Mouse (Mus musculus): Measurements from ENCODE around the gene Prox1. TPM values are rescaled to one million over a fixed set of nuclear protein-coding genes. Genes with fewer than 3 reads are reported as not detected.

Gene Prox1
- polyA plus RNA-seq, 1 experiment from 2014 or later: 8.3 TPM

DNA sequence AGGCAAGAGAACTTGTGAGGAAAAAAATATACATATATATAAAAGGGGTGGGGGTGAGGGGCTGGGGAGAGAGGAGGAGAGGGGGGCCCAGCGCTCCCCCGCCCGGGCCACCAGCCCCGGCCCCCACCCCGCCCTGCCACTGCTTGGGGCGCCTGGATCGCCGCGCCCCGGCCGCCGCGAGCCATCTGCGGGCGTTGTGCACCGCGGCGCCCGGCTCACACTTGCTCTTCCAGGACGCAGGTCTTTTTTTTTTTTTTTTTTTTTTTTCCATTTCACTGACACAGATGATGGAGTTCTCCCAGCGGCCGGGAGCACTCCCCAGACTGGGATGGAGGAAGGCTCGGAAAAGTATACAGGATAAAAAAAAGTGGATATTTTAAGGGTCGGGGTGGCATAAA is 304 bp upstream of the Prox1 start:
- peak overlapping the region; percentile 83 for H3K9ac ChIP-seq (ENCODE audit: low read length)
- peaks cover 35% of the 10 kb centered on the region for H3K27me3 ChIP-seq (ENCODE audit: control insufficient read depth, insufficient read depth, low read length)
- peak overlapping the region; percentile 57 for H3K4me3 ChIP-seq (ENCODE audit: low read depth, low read length)
- peak; percentile 56 for ATAC-seq (ENCODE audit: low FRiP score)
- H3K9me3 ChIP-seq (ENCODE audit: control insufficient read depth, low read length): no peaks in the 10 kb centered on the region
- peak overlapping the region; percentile 83 for H3K27ac ChIP-seq (ENCODE audit: low read depth, low read length)
- H3K36me3 ChIP-seq (ENCODE audit: control insufficient read depth, insufficient read depth, low read length): no peaks in the 10 kb centered on the region
- peak overlapping the region; percentile 87 for H3K4me2 ChIP-seq
- no peak for DNase-seq (ENCODE audit: low spot score, missing footprints)
- WGBS: 1% methylated on average over 22 of the region's 24 CpGs
- peaks cover 38% of the 10 kb centered on the region for H3K4me1 ChIP-seq (ENCODE audit: control insufficient read depth, insufficient read depth, low read length)

GRCm38 (mm10) chr1:190168761-190169671 is 1.5 kb downstream of the Prox1 start:
- H3K9ac ChIP-seq (ENCODE audit: low read length): peak overlapping the region; percentile 83
- H3K36me3 ChIP-seq (ENCODE audit: control insufficient read depth, insufficient read depth, low read length): no peaks in the 10 kb centered on the region
- H3K4me3 ChIP-seq (ENCODE audit: low read depth, low read length): peak overlapping the region; percentile 57
- peak overlapping the region; percentile 87 for H3K4me2 ChIP-seq
- no peaks in the 10 kb centered on the region for H3K9me3 ChIP-seq (ENCODE audit: control insufficient read depth, low read length)
- DNase-seq (ENCODE audit: low spot score, missing footprints) (peak; percentile 97), ATAC-seq (ENCODE audit: low FRiP score) (peak; percentile 49)
- WGBS: under 1% methylated on average over 51 of the region's 51 CpGs
- peaks cover 25% of the 10 kb centered on the region for H3K27me3 ChIP-seq (ENCODE audit: control insufficient read depth, insufficient read depth, low read length)
- H3K27ac ChIP-seq (ENCODE audit: low read depth, low read length): peak overlapping the region; percentile 83
- H3K4me1 ChIP-seq (ENCODE audit: control insufficient read depth, insufficient read depth, low read length): peaks cover 27% of the 10 kb centered on the region

GRCm38 (mm10) chr1:190168115-190168514 is 2.4 kb downstream of the Prox1 start:
- WGBS: 3% methylated on average over 4 of the region's 4 CpGs
- H3K9ac ChIP-seq (ENCODE audit: low read length): peak overlapping the region; percentile 83
- peak overlapping the region; percentile 87 for H3K4me2 ChIP-seq
- ATAC-seq (ENCODE audit: low FRiP score) (no peak), DNase-seq (ENCODE audit: low spot score, missing footprints) (no peak)
- H3K27ac ChIP-seq (ENCODE audit: low read depth, low read length): no peak overlapping the region
- peaks cover 18% of the 10 kb centered on the region for H3K27me3 ChIP-seq (ENCODE audit: control insufficient read depth, insufficient read depth, low read length)
- H3K4me3 ChIP-seq (ENCODE audit: low read depth, low read length): peak overlapping the region; percentile 57
- no peaks in the 10 kb centered on the region for H3K36me3 ChIP-seq (ENCODE audit: control insufficient read depth, insufficient read depth, low read length)
- no peaks in the 10 kb centered on the region for H3K9me3 ChIP-seq (ENCODE audit: control insufficient read depth, low read length)
- peaks cover 20% of the 10 kb centered on the region for H3K4me1 ChIP-seq (ENCODE audit: control insufficient read depth, insufficient read depth, low read length)

GRCm38 (mm10) chr1:190167609-190168008 is 2.9 kb downstream of the Prox1 start:
- peaks cover 12% of the 10 kb centered on the region for H3K27me3 ChIP-seq (ENCODE audit: control insufficient read depth, insufficient read depth, low read length)
- H3K27ac ChIP-seq (ENCODE audit: low read depth, low read length): no peak overlapping the region
- DNase-seq (ENCODE audit: low spot score, missing footprints) (no peak), ATAC-seq (ENCODE audit: low FRiP score) (no peak)
- WGBS: 4% methylated on average over 1 of the region's 1 CpGs
- peak overlapping the region; percentile 87 for H3K4me2 ChIP-seq
- no peak overlapping the region for H3K4me3 ChIP-seq (ENCODE audit: low read depth, low read length)
- H3K36me3 ChIP-seq (ENCODE audit: control insufficient read depth, insufficient read depth, low read length): no peaks in the 10 kb centered on the region
- peaks cover 15% of the 10 kb centered on the region for H3K4me1 ChIP-seq (ENCODE audit: control insufficient read depth, insufficient read depth, low read length)
- no peak overlapping the region for H3K9ac ChIP-seq (ENCODE audit: low read length)
- H3K9me3 ChIP-seq (ENCODE audit: control insufficient read depth, low read length): no peaks in the 10 kb centered on the region

- 15% methylated on average over 4 of the region's 4 CpGs for WGBS
- ATAC-seq (ENCODE audit: low FRiP score) (no peak), DNase-seq (ENCODE audit: low spot score, missing footprints) (no peak)
- Histone ChIP-seq H3K36me3 (ENCODE audit: control insufficient read depth, insufficient read depth, low read length) (0 out of 2 replicates have a peak, but pooled peaks cover under 1% of the 10 kb centered on the region), H3K4me1 (ENCODE audit: control insufficient read depth, insufficient read depth, low read length) (peaks cover 11% of the 10 kb centered on the region), H3K4me3 (ENCODE audit: low read depth, low read length) (no peak overlapping the region), H3K27me3 (ENCODE audit: control insufficient read depth, insufficient read depth, low read length) (no peaks in the 10 kb centered on the region; the same call in 1 of the 2 replicates), H3K9me3 (ENCODE audit: control insufficient read depth, low read length) (no peaks in the 10 kb centered on the region), H3K9ac (ENCODE audit: low read length) (no peak overlapping the region), H3K27ac (ENCODE audit: low read depth, low read length) (no peak overlapping the region), H3K4me2 (no peak overlapping the region)
Measured at GRCm38 (mm10) chr1:190165511-190165910, 5.0 kb downstream of the Prox1 start.

DNA sequence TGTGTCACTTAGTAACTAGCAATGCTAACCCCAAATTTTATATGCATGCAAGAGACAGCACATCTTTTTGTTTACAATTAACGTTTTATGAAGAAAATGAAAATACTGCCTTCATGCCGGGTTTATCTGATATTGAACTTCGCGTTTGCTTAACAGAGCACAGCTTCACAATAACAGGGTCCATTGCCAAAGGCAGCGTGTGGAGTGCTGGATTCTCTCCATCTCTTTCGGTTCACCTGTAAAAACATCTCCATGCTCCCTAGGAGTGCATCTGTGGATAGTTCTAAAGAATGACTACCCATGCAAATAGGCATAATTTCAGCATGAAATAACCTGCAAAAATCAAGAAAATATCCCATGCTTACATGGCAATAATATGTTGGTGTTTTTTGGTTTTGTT is 7.0 kb downstream of the Prox1 start:
- no peak overlapping the region for H3K9ac ChIP-seq (ENCODE audit: low read length)

DNA sequence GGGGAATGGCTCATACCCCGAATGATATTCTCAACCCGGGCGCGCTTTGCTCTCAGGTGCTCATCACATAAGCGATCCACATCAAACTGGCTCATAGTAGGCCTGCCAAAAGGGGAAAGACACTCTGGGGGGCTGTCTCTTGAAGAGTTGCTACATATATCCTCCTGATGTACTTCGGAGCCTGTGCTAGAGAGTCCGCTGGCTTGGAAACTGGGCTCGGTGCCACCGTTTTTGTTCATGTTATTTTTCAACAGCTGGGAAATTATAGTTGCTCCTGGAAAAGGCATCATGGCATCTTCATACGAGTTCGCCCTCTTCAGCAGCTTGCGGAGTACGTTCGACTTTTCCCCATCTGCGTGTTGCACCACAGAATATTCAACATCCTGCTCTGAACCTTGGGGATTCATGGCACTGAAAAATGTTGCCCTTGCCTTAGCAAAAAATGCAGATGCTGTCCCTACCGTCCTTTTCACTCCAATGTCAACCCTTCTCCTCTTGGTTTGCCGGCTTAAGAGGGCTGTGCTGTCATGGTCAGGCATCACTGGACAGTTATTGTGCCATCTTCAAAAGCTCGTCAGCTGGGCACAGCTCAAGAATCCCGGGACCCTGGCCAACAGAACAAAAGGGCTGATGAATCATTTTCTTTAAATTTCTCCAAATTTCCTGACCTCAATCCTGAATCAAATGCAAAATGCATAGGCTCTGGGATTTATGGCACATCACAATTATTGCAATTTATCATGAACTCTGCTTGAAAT is 8.6 kb downstream of the Prox1 start:
- Histone ChIP-seq H3K9me3 (ENCODE audit: control insufficient read depth, low read length) (no peaks in the 10 kb centered on the region), H3K4me3 (ENCODE audit: low read depth, low read length) (no peak overlapping the region), H3K36me3 (ENCODE audit: control insufficient read depth, insufficient read depth, low read length) (0 out of 2 replicates have a peak, but pooled peaks cover 2% of the 10 kb centered on the region), H3K27ac (ENCODE audit: low read depth, low read length) (no peak overlapping the region), H3K4me2 (no peak overlapping the region), H3K4me1 (ENCODE audit: control insufficient read depth, insufficient read depth, low read length) (peaks cover 18% of the 10 kb centered on the region), H3K9ac (ENCODE audit: low read length) (no peak overlapping the region), H3K27me3 (ENCODE audit: control insufficient read depth, insufficient read depth, low read length) (no peaks in the 10 kb centered on the region; the same call in 1 of the 2 replicates)
- WGBS: 68% methylated on average over 19 of the region's 19 CpGs
- ATAC-seq (ENCODE audit: low FRiP score): no peak
- DNase-seq (ENCODE audit: low spot score, missing footprints): no peak

More for the DNA sequence above, 7.0 kb downstream of the Prox1 start:
- H3K4me1 ChIP-seq (ENCODE audit: control insufficient read depth, insufficient read depth, low read length): peaks cover 22% of the 10 kb centered on the region
- DNase-seq (ENCODE audit: low spot score, missing footprints) (no peak), ATAC-seq (ENCODE audit: low FRiP score) (no peak)
- no peak overlapping the region for H3K27ac ChIP-seq (ENCODE audit: low read depth, low read length)
- H3K4me3 ChIP-seq (ENCODE audit: low read depth, low read length): no peak overlapping the region
- no peaks in the 10 kb centered on the region; the same call in 1 of the 2 replicates for H3K27me3 ChIP-seq (ENCODE audit: control insufficient read depth, insufficient read depth, low read length)
- no peak overlapping the region for H3K4me2 ChIP-seq
- H3K9me3 ChIP-seq (ENCODE audit: control insufficient read depth, low read length): no peaks in the 10 kb centered on the region
- 0 out of 2 replicates have a peak, but pooled peaks cover 2% of the 10 kb centered on the region for H3K36me3 ChIP-seq (ENCODE audit: control insufficient read depth, insufficient read depth, low read length)
- whole genome bisulfite sequencing: 87% methylated on average over 6 of the region's 6 CpGs

DNA sequence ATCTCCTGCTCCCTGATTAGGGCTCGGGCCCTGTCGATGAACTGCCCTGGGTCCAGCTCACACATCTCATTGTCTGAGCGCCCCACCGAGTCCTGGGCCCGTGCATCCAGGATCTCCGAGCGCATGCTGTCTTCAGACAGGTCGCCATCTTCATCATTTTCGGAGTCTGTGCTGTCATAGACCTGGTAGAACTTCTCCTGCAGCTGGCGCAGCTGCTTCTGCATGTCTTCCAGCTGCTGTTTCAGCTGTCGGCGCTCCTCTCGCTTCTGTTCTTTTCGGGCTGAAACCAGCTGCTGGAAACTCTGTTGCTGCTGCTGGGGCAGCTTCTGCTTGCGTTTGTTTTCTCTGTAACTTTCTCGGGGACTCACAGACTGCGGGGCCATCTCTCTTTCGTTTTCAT is 9.2 kb downstream of the Prox1 start:
- H3K36me3 ChIP-seq (ENCODE audit: control insufficient read depth, insufficient read depth, low read length): 0 out of 2 replicates have a peak, but pooled peaks cover 2% of the 10 kb centered on the region
- H3K9me3 ChIP-seq (ENCODE audit: control insufficient read depth, low read length): no peaks in the 10 kb centered on the region
- H3K4me3 ChIP-seq (ENCODE audit: low read depth, low read length): no peak overlapping the region
- 78% methylated on average over 18 of the region's 18 CpGs for WGBS
- H3K4me2 ChIP-seq: no peak overlapping the region
- no peak for ATAC-seq (ENCODE audit: low FRiP score)
- no peaks in the 10 kb centered on the region; the same call in 1 of the 2 replicates for H3K27me3 ChIP-seq (ENCODE audit: control insufficient read depth, insufficient read depth, low read length)
- no peak for DNase-seq (ENCODE audit: low spot score, missing footprints)
- H3K4me1 ChIP-seq (ENCODE audit: control insufficient read depth, insufficient read depth, low read length): peaks cover 18% of the 10 kb centered on the region
- no peak overlapping the region for H3K27ac ChIP-seq (ENCODE audit: low read depth, low read length)
- no peak overlapping the region for H3K9ac ChIP-seq (ENCODE audit: low read length)

Measured in midbrain, embryonic 11.5 days (tissue).